Mouse (Mus musculus): Measurements from ENCODE around the gene Pla2g1b. TPM values are rescaled to one million over a fixed set of nuclear protein-coding genes. Genes with fewer than 3 reads are reported as not detected.

Gene Pla2g1b
- polyA plus RNA-seq, 1 experiment from 2014 or later = not detected

DNA sequence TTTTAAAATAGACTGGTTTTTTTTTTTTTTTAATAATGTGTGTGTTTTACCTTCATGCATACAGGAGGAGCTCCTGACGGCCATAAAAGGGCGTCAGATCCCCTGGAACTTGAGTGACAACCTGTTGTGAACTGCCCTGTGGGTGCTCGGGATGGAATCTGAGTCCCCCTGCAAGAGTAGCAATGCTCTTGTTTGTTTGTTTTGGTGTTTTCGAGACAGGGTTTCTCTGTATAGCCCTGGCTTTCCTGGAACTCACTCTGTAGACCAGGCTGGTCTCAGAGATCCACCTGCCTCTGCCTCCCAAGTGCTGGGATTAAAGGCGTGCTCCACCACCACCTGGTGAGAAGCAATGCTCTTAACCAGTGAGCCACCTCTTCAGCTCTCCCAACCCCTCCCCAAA lies 18.9 kb downstream of the Pla2g1b start:
- no peaks in the 10 kb centered on the region for H3K36me3 ChIP-seq (ENCODE audit: control insufficient read depth, insufficient read depth, low read length)
- no peak overlapping the region; the same call in 1 of the 2 replicates for H3K27ac ChIP-seq (replicated peaks; ENCODE audit: low read depth, low read length)
- ATAC-seq (ENCODE audit: insufficient number of reproducible peaks, low FRiP score, low TSS enrichment, low read depth) (no peak), DNase-seq (ENCODE audit: low spot score) (no peak)
- no peaks in the 10 kb centered on the region for H3K9me3 ChIP-seq (ENCODE audit: control insufficient read depth, low read length)
- H3K4me2 ChIP-seq (ENCODE audit: low read depth, severe bottlenecking) = peak overlapping the region; percentile 50
- H3K27me3 ChIP-seq (ENCODE audit: control insufficient read depth, insufficient read depth, low read length) = peaks cover 13% of the 10 kb centered on the region
- H3K9ac ChIP-seq (ENCODE audit: low read length) = no peak overlapping the region
- no peak overlapping the region for H3K4me3 ChIP-seq (ENCODE audit: low read depth, low read length)
- H3K4me1 ChIP-seq (ENCODE audit: control insufficient read depth, insufficient read depth, low read length) = peaks cover 7% of the 10 kb centered on the region; the same call in 1 of the 2 replicates
- 66% methylated on average over 5 of the region's 5 CpGs for WGBS

DNA sequence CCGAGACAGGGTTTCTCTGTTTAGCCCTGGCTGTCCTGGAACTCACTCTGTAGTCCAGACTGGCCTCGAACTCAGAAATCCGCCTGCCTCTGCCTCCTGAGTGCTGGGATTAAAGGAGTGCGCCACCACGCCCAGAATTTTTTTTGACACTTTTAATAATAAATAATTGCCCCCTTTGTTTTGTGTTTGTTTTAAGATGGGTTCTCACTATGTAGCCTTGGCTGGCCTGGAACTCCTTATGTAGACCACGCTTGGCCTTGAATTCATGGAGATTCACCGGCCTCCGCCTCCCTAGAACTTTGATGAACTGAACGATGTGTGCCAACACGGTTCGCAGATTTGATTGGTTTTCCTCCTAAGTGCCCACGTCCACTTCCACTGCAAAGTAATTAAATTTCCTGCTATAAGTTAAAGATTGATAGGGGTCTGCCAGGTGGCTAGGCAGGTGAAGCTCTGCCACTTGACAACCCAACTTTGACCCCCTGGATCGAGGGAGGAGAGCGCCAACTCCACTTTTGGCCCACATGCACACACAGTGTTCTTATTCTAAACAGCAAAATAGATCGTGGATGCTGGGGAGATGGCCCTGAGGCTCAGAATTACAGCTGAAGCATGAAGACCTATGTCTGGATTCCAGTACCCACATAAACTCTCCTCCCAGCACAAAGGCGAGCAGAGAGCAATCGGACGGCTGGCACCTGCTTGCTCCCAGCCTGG lies 19.6 kb downstream of the Pla2g1b start:
- ATAC-seq (ENCODE audit: insufficient number of reproducible peaks, low FRiP score, low TSS enrichment, low read depth) (no peak), DNase-seq (ENCODE audit: low spot score) (no peak)
- H3K9ac ChIP-seq (ENCODE audit: low read length) = no peak overlapping the region
- H3K4me1 ChIP-seq (ENCODE audit: control insufficient read depth, insufficient read depth, low read length) = peaks cover 7% of the 10 kb centered on the region; the same call in 1 of the 2 replicates
- WGBS = 86% methylated on average over 18 of the region's 18 CpGs
- no peak overlapping the region for H3K4me2 ChIP-seq (ENCODE audit: low read depth, severe bottlenecking)
- no peaks in the 10 kb centered on the region for H3K9me3 ChIP-seq (ENCODE audit: control insufficient read depth, low read length)
- no peaks in the 10 kb centered on the region for H3K36me3 ChIP-seq (ENCODE audit: control insufficient read depth, insufficient read depth, low read length)
- H3K27ac ChIP-seq (replicated peaks; ENCODE audit: low read depth, low read length) = no peak overlapping the region
- H3K4me3 ChIP-seq (ENCODE audit: low read depth, low read length) = no peak overlapping the region
- H3K27me3 ChIP-seq (ENCODE audit: control insufficient read depth, insufficient read depth, low read length) = peaks cover 10% of the 10 kb centered on the region

DNA sequence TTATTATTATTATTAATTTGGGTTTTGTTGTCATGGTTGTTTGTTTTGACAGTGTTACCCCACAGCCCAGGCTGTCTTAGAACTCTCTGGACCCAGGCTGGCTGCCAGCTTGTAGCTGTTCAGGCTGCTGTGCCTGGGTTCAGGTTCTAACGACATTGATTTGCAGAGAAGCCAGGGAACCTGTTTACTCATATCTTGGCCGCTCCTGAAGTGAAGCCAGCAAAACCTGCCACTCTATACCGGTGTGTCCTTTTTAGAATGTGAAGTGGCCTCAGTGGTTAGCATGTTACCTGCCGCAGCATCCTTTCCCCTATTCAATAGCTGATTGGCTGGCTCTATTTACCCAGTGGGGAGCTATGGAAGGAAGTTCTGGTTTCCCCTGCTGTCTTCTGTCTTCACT lies 20.7 kb downstream of the Pla2g1b start:
- Histone ChIP-seq H3K4me3 (ENCODE audit: low read depth, low read length) (no peak overlapping the region), H3K4me1 (ENCODE audit: control insufficient read depth, insufficient read depth, low read length) (peaks cover 9% of the 10 kb centered on the region; the same call in 1 of the 2 replicates), H3K9ac (ENCODE audit: low read length) (no peak overlapping the region), H3K36me3 (ENCODE audit: control insufficient read depth, insufficient read depth, low read length) (no peaks in the 10 kb centered on the region), H3K27me3 (ENCODE audit: control insufficient read depth, insufficient read depth, low read length) (peaks cover 7% of the 10 kb centered on the region), H3K9me3 (ENCODE audit: control insufficient read depth, low read length) (no peaks in the 10 kb centered on the region), H3K4me2 (ENCODE audit: low read depth, severe bottlenecking) (no peak overlapping the region), H3K27ac (replicated peaks; ENCODE audit: low read depth, low read length) (no peak overlapping the region)
- ATAC-seq (ENCODE audit: insufficient number of reproducible peaks, low FRiP score, low TSS enrichment, low read depth) = no peak
- 53% methylated on average over 4 of the region's 4 CpGs for WGBS
- DNase-seq (ENCODE audit: low spot score) = no peak

DNA sequence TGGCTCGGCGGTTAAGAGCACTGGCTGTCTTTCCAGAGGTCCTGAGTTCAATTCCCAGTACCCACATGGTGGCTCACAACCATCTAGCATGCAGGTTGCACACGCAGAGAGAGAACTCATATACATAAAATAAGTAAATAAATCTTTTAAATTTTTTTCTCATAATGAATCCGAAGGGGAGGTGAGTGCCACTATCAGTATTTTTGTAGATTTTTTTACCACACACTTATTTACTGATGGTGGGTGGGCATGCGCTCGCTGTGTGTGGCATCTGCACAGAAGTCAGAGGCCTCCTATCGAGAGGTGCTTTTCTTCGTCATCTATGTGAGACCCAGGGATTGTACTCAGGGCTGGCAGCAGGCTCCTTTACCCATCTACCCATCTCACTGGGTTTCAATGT lies 21.3 kb downstream of the Pla2g1b start:
- H3K4me1 ChIP-seq (ENCODE audit: control insufficient read depth, insufficient read depth, low read length) = peaks cover 10% of the 10 kb centered on the region; the same call in 1 of the 2 replicates
- no peaks in the 10 kb centered on the region for H3K36me3 ChIP-seq (ENCODE audit: control insufficient read depth, insufficient read depth, low read length)
- 86% methylated on average over 8 of the region's 8 CpGs for WGBS
- DNase-seq (ENCODE audit: low spot score) (no peak), ATAC-seq (ENCODE audit: insufficient number of reproducible peaks, low FRiP score, low TSS enrichment, low read depth) (no peak)
- H3K9ac ChIP-seq (ENCODE audit: low read length) = no peak overlapping the region
- no peaks in the 10 kb centered on the region for H3K9me3 ChIP-seq (ENCODE audit: control insufficient read depth, low read length)
- H3K27ac ChIP-seq (replicated peaks; ENCODE audit: low read depth, low read length) = no peak overlapping the region
- H3K27me3 ChIP-seq (ENCODE audit: control insufficient read depth, insufficient read depth, low read length) = peaks cover 4% of the 10 kb centered on the region
- H3K4me2 ChIP-seq (ENCODE audit: low read depth, severe bottlenecking) = no peak overlapping the region
- no peak overlapping the region for H3K4me3 ChIP-seq (ENCODE audit: low read depth, low read length)

DNA sequence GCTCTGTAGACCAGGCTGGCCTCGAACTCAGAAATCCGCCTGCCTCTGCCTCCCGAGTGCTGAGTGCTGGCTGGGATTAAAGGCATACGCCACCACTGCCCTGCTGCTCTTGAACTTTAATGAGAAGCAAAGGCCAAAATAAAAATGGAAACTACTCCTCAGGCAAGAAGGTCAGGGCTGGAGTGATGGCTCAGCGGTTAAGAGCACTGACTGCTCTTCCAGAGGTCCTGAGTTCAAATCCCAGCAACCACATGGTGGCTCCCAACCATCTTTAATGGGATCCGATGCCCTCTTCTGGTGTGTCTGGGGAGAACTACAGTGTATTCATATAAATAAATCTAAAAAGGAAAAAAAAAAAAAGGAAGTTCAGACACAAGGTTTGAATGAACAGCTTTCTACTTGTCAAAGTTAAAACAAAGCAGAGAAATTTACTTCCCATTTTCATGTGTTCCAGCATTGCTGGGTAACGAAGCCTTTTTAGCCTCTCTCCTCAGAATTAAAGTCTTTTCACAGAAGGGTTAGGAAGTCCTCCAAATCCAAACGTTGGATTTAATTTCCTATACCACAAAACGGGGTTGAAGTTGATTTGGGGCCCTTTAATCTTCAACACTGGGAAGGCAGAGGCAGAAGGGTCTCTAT lies 22.0 kb downstream of the Pla2g1b start:
- Histone ChIP-seq H3K4me2 (ENCODE audit: low read depth, severe bottlenecking) (peak overlapping the region; percentile 55), H3K9me3 (ENCODE audit: control insufficient read depth, low read length) (no peaks in the 10 kb centered on the region), H3K9ac (ENCODE audit: low read length) (no peak overlapping the region), H3K36me3 (ENCODE audit: control insufficient read depth, insufficient read depth, low read length) (no peaks in the 10 kb centered on the region), H3K4me3 (ENCODE audit: low read depth, low read length) (no peak overlapping the region; the same call in 1 of the 2 replicates), H3K4me1 (ENCODE audit: control insufficient read depth, insufficient read depth, low read length) (peaks cover 8% of the 10 kb centered on the region; the same call in 1 of the 2 replicates), H3K27me3 (ENCODE audit: control insufficient read depth, insufficient read depth, low read length) (no peaks in the 10 kb centered on the region), H3K27ac (replicated peaks; ENCODE audit: low read depth, low read length) (no peak overlapping the region)
- WGBS = 72% methylated on average over 9 of the region's 9 CpGs
- ATAC-seq (ENCODE audit: insufficient number of reproducible peaks, low FRiP score, low TSS enrichment, low read depth) (no peak), DNase-seq (ENCODE audit: low spot score) (no peak)

DNA sequence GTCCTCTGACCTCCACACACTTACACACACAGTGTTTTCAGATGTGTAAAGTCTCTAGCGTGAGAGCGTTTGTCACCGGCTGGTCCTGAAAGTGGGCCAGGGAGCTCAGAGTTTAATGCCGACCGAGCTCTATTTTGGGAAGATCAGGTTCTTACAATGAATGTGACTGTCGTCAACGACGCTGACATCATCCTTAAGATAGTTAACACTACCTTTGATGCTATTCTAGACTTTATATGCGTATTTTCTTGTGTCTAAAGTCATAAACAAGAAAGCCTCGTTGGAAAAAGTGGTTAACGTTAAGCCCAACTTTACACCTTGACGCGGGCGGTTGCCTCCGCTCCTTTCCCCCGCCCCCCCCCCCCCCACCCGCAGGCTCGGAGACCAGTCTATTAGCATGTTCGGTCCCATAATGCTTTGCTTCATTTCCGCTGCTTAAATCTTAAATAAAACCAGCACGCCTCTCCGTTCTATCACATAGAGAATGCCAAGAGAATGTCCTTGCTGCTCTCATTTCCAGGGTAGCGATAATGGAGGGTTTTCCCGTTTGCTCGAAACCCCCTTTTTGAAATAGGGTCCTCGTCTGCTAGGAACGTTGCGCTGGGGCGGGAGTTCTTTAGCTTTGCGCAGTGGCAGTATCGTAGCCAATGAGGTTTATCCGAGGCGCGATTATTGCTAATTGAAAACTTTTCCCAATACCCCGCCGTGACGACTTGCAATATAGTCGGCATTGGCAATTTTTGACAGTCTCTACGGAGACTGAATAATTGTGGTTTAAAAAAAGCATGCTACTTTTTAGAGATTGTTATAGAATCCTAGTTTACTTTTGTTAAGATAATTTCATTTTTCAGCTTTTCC lies 23.0 kb downstream of the Pla2g1b start:
- H3K27ac ChIP-seq (replicated peaks; ENCODE audit: low read depth, low read length) = peak overlapping the region; percentile 100
- H3K36me3 ChIP-seq (ENCODE audit: control insufficient read depth, insufficient read depth, low read length) = no peaks in the 10 kb centered on the region
- no peaks in the 10 kb centered on the region for H3K27me3 ChIP-seq (ENCODE audit: control insufficient read depth, insufficient read depth, low read length)
- DNase-seq (ENCODE audit: low spot score) = peak; percentile 82
- peak overlapping the region; percentile 56 for H3K4me2 ChIP-seq (ENCODE audit: low read depth, severe bottlenecking)
- no peaks in the 10 kb centered on the region for H3K9me3 ChIP-seq (ENCODE audit: control insufficient read depth, low read length)
- peak overlapping the region; percentile 72 for H3K9ac ChIP-seq (ENCODE audit: low read length)
- peak overlapping the region; percentile 28 for H3K4me3 ChIP-seq (ENCODE audit: low read depth, low read length)
- H3K4me1 ChIP-seq (ENCODE audit: control insufficient read depth, insufficient read depth, low read length) = peaks cover 8% of the 10 kb centered on the region; the same call in 1 of the 2 replicates
- 1% methylated on average over 39 of the region's 39 CpGs for WGBS
- peak; percentile 80 for ATAC-seq (ENCODE audit: insufficient number of reproducible peaks, low FRiP score, low TSS enrichment, low read depth)

DNA sequence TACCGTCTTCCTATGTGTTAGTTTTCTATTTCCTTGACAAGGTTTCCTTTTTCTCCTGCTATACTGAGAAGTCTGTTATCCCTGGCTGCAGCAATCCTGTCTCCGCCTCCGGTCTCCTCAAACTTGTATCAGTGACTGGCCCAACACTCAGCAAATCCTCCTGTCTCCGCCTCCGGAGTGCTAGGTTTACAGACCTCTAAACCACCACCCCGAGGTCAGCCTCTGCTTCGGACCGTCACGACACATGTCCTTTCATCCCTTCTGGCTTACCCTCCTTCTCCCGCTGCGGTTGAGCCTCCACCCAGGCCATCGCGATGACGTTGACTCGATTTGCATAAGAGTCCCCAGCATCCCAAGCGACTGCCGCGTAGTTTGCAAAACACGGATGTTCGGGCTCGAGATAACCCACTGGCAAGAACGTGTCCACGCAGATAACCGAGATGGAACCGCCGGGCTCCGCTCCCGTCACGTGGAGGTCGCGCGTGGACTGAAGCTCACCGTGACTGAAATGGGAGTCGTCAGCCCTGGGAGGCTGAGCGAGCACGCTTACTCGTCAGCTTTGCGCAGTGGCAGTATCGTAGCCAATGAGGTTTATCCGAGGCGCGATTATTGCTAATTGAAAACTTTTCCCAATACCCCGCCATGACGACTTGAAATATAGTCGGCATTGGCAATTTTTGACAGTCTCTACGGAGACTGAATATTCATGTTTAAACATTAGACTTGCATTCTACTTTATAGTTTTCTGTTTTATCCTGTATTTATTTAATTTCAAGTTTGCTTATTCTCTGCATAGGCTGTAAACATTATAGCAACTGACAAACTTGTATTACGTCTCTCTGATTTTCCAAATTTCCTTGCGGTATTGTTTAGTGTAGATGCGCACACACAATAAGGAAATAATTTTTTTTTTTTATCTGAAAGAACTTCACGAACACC lies 23.9 kb downstream of the Pla2g1b start:
- Histone ChIP-seq H3K9ac (ENCODE audit: low read length) (peak overlapping the region; percentile 81), H3K27me3 (ENCODE audit: control insufficient read depth, insufficient read depth, low read length) (no peaks in the 10 kb centered on the region), H3K36me3 (ENCODE audit: control insufficient read depth, insufficient read depth, low read length) (no peaks in the 10 kb centered on the region), H3K27ac (replicated peaks; ENCODE audit: low read depth, low read length) (peak overlapping the region; percentile 100), H3K4me3 (ENCODE audit: low read depth, low read length) (peak overlapping the region; percentile 15), H3K4me1 (ENCODE audit: control insufficient read depth, insufficient read depth, low read length) (peaks cover 4% of the 10 kb centered on the region; the same call in 1 of the 2 replicates), H3K9me3 (ENCODE audit: control insufficient read depth, low read length) (no peaks in the 10 kb centered on the region), H3K4me2 (ENCODE audit: low read depth, severe bottlenecking) (peak overlapping the region; percentile 56)
- under 1% methylated on average over 50 of the region's 50 CpGs for WGBS
- ATAC-seq (ENCODE audit: insufficient number of reproducible peaks, low FRiP score, low TSS enrichment, low read depth) (peak; percentile 74), DNase-seq (ENCODE audit: low spot score) (peak; percentile 92)

All from limb, embryonic 11.5 days (tissue).